Mouse (Mus musculus): ENCODE data around the gene Nexn. TPM values are rescaled to one million over a fixed set of nuclear protein-coding genes. Genes with fewer than 3 reads are reported as not detected.

Gene Nexn
- polyA plus RNA-seq, 1 experiment from 2014 or later, result 1.4 TPM

GRCm38 (mm10) chr3:152294400-152294799, 28.2 kb upstream of the Nexn start:
- no peak overlapping the region for H3K27ac ChIP-seq (replicated peaks)
- no peaks in the 10 kb centered on the region for H3K4me1 ChIP-seq (replicated peaks)
- no peak overlapping the region for H3K4me2 ChIP-seq
- no peaks in the 10 kb centered on the region for H3K9me3 ChIP-seq
- no peaks in the 10 kb centered on the region for H3K27me3 ChIP-seq
- no peak for ATAC-seq (ENCODE audit: low FRiP score, low read depth)
- peaks cover 48% of the 10 kb centered on the region for H3K36me3 ChIP-seq
- H3K4me3 ChIP-seq, result no peak overlapping the region
- WGBS, result 84% methylated on average over 3 of the region's 3 CpGs
- no peak overlapping the region for H3K9ac ChIP-seq

GRCm38 (mm10) chr3:152293530-152294181, 27.5 kb upstream of the Nexn start:
- H3K27me3 ChIP-seq, result no peaks in the 10 kb centered on the region
- H3K4me2 ChIP-seq, result no peak overlapping the region
- H3K36me3 ChIP-seq, result peaks cover 52% of the 10 kb centered on the region
- H3K9ac ChIP-seq, result no peak overlapping the region
- no peak for ATAC-seq (ENCODE audit: low FRiP score, low read depth)
- WGBS, result 88% methylated on average over 13 of the region's 13 CpGs
- no peaks in the 10 kb centered on the region for H3K9me3 ChIP-seq
- no peaks in the 10 kb centered on the region for H3K4me1 ChIP-seq (replicated peaks)
- no peak overlapping the region for H3K4me3 ChIP-seq
- H3K27ac ChIP-seq (replicated peaks), result no peak overlapping the region

- no peak for ATAC-seq (ENCODE audit: low FRiP score, low read depth)
- H3K4me3 ChIP-seq, result no peak overlapping the region
- H3K9me3 ChIP-seq, result no peaks in the 10 kb centered on the region
- H3K9ac ChIP-seq, result no peak overlapping the region
- H3K27me3 ChIP-seq, result no peaks in the 10 kb centered on the region
- WGBS, result 89% methylated on average over 6 of the region's 6 CpGs
- no peaks in the 10 kb centered on the region for H3K4me1 ChIP-seq (replicated peaks)
- peaks cover 58% of the 10 kb centered on the region for H3K36me3 ChIP-seq
- H3K27ac ChIP-seq (replicated peaks), result no peak overlapping the region
- no peak overlapping the region for H3K4me2 ChIP-seq
Measured at GRCm38 (mm10) chr3:152291895-152292294, 25.7 kb upstream of the Nexn start.

- no peak overlapping the region for H3K9ac ChIP-seq
- no peaks in the 10 kb centered on the region for H3K4me1 ChIP-seq (replicated peaks)
- H3K27ac ChIP-seq (replicated peaks), result no peak overlapping the region
- H3K27me3 ChIP-seq, result no peaks in the 10 kb centered on the region
- no peak overlapping the region for H3K4me3 ChIP-seq
- ATAC-seq (ENCODE audit: low FRiP score, low read depth), result no peak
- H3K36me3 ChIP-seq, result peaks cover 54% of the 10 kb centered on the region
- 86% methylated on average over 17 of the region's 17 CpGs for WGBS
- no peak overlapping the region for H3K4me2 ChIP-seq
- no peaks in the 10 kb centered on the region for H3K9me3 ChIP-seq
Measured at GRCm38 (mm10) chr3:152290175-152290798, 24.1 kb upstream of the Nexn start.

- H3K9me3 ChIP-seq, result no peaks in the 10 kb centered on the region
Measured at GRCm38 (mm10) chr3:152288740-152289139, 22.6 kb upstream of the Nexn start.

GRCm38 (mm10) chr3:152288276-152288675, 22.1 kb upstream of the Nexn start:
- Histone ChIP-seq H3K9ac (no peak overlapping the region), H3K9me3 (no peaks in the 10 kb centered on the region), H3K27me3 (no peaks in the 10 kb centered on the region), H3K27ac (replicated peaks) (no peak overlapping the region), H3K4me3 (no peak overlapping the region), H3K4me2 (no peak overlapping the region), H3K36me3 (peaks cover 55% of the 10 kb centered on the region), H3K4me1 (replicated peaks) (no peaks in the 10 kb centered on the region)
- WGBS, result 92% methylated on average over 5 of the region's 5 CpGs
- ATAC-seq (ENCODE audit: low FRiP score, low read depth), result no peak

More at GRCm38 (mm10) chr3:152288740-152289139, 22.6 kb upstream of the Nexn start:
- Histone ChIP-seq H3K27me3 (no peaks in the 10 kb centered on the region), H3K27ac (replicated peaks) (no peak overlapping the region), H3K36me3 (peaks cover 54% of the 10 kb centered on the region), H3K9ac (no peak overlapping the region), H3K4me3 (no peak overlapping the region), H3K4me1 (replicated peaks) (no peaks in the 10 kb centered on the region), H3K4me2 (no peak overlapping the region)
- ATAC-seq (ENCODE audit: low FRiP score, low read depth), result no peak
- WGBS, result 80% methylated on average over 4 of the region's 4 CpGs

GRCm38 (mm10) chr3:152287810-152288209, 21.7 kb upstream of the Nexn start:
- Histone ChIP-seq H3K36me3 (peaks cover 59% of the 10 kb centered on the region), H3K4me3 (no peak overlapping the region), H3K4me1 (replicated peaks) (no peaks in the 10 kb centered on the region), H3K27me3 (no peaks in the 10 kb centered on the region), H3K27ac (replicated peaks) (no peak overlapping the region), H3K9ac (no peak overlapping the region), H3K4me2 (no peak overlapping the region), H3K9me3 (no peaks in the 10 kb centered on the region)
- ATAC-seq (ENCODE audit: low FRiP score, low read depth), result no peak
- WGBS, result 86% methylated on average over 9 of the region's 9 CpGs

GRCm38 (mm10) chr3:152284759-152285158, 18.6 kb upstream of the Nexn start:
- Histone ChIP-seq H3K4me2 (no peak overlapping the region), H3K36me3 (peaks cover 66% of the 10 kb centered on the region), H3K4me3 (no peak overlapping the region), H3K27ac (replicated peaks) (no peak overlapping the region), H3K9me3 (no peaks in the 10 kb centered on the region), H3K27me3 (no peaks in the 10 kb centered on the region), H3K4me1 (replicated peaks) (no peaks in the 10 kb centered on the region), H3K9ac (no peak overlapping the region)
- 95% methylated on average over 5 of the region's 5 CpGs for WGBS
- ATAC-seq (ENCODE audit: low FRiP score, low read depth), result no peak

- H3K27me3 ChIP-seq, result no peaks in the 10 kb centered on the region
- H3K4me2 ChIP-seq, result no peak overlapping the region
- H3K4me1 ChIP-seq (replicated peaks), result no peaks in the 10 kb centered on the region
- H3K4me3 ChIP-seq, result no peak overlapping the region
- no peaks in the 10 kb centered on the region for H3K9me3 ChIP-seq
- no peak for ATAC-seq (ENCODE audit: low FRiP score, low read depth)
- WGBS, result 94% methylated on average over 1 of the region's 1 CpGs
- peaks cover 66% of the 10 kb centered on the region for H3K36me3 ChIP-seq
- H3K9ac ChIP-seq, result no peak overlapping the region
- H3K27ac ChIP-seq (replicated peaks), result no peak overlapping the region
Measured at GRCm38 (mm10) chr3:152284306-152284705, 18.2 kb upstream of the Nexn start.

GRCm38 (mm10) chr3:152282126-152282525, 16.0 kb upstream of the Nexn start:
- H3K36me3 ChIP-seq, result peaks cover 57% of the 10 kb centered on the region
- H3K27me3 ChIP-seq, result no peaks in the 10 kb centered on the region
- WGBS, result 40% methylated on average over 3 of the region's 3 CpGs
- H3K9ac ChIP-seq, result no peak overlapping the region
- no peak overlapping the region for H3K4me3 ChIP-seq
- no peaks in the 10 kb centered on the region for H3K4me1 ChIP-seq (replicated peaks)
- H3K9me3 ChIP-seq, result no peaks in the 10 kb centered on the region
- H3K4me2 ChIP-seq, result no peak overlapping the region
- H3K27ac ChIP-seq (replicated peaks), result no peak overlapping the region
- no peak for ATAC-seq (ENCODE audit: low FRiP score, low read depth)

- ATAC-seq (ENCODE audit: low FRiP score, low read depth), result no peak
- Histone ChIP-seq H3K9ac (no peak overlapping the region), H3K9me3 (no peaks in the 10 kb centered on the region), H3K27ac (replicated peaks) (no peak overlapping the region), H3K27me3 (no peaks in the 10 kb centered on the region), H3K36me3 (peaks cover 38% of the 10 kb centered on the region), H3K4me1 (replicated peaks) (no peaks in the 10 kb centered on the region), H3K4me2 (no peak overlapping the region), H3K4me3 (no peak overlapping the region)
- WGBS, result 77% methylated on average over 2 of the region's 2 CpGs
Measured at GRCm38 (mm10) chr3:152278431-152278830, 12.3 kb upstream of the Nexn start.

GRCm38 (mm10) chr3:152277912-152278311, 11.8 kb upstream of the Nexn start:
- Histone ChIP-seq H3K4me1 (replicated peaks) (no peaks in the 10 kb centered on the region), H3K4me2 (no peak overlapping the region), H3K9me3 (no peaks in the 10 kb centered on the region), H3K27me3 (no peaks in the 10 kb centered on the region), H3K27ac (replicated peaks) (no peak overlapping the region), H3K36me3 (peaks cover 32% of the 10 kb centered on the region), H3K4me3 (no peak overlapping the region), H3K9ac (no peak overlapping the region)
- WGBS, result 93% methylated on average over 2 of the region's 2 CpGs
- ATAC-seq (ENCODE audit: low FRiP score, low read depth), result no peak

GRCm38 (mm10) chr3:152276935-152277334, 10.8 kb upstream of the Nexn start:
- Histone ChIP-seq H3K9me3 (no peaks in the 10 kb centered on the region), H3K4me2 (no peak overlapping the region), H3K4me1 (replicated peaks) (no peaks in the 10 kb centered on the region), H3K9ac (no peak overlapping the region), H3K27me3 (no peaks in the 10 kb centered on the region), H3K36me3 (peaks cover 23% of the 10 kb centered on the region), H3K27ac (replicated peaks) (no peak overlapping the region), H3K4me3 (no peak overlapping the region)
- WGBS, result 97% methylated on average over 3 of the region's 3 CpGs
- ATAC-seq (ENCODE audit: low FRiP score, low read depth), result no peak
